Mouse (Mus musculus): ENCODE results near the gene Sarnp. TPM values are rescaled to one million over a fixed set of nuclear protein-coding genes. Genes with fewer than 3 reads are reported as not detected.

The Sarnp gene
- polyA plus RNA-seq, 1 experiment = 79.6 TPM

DNA sequence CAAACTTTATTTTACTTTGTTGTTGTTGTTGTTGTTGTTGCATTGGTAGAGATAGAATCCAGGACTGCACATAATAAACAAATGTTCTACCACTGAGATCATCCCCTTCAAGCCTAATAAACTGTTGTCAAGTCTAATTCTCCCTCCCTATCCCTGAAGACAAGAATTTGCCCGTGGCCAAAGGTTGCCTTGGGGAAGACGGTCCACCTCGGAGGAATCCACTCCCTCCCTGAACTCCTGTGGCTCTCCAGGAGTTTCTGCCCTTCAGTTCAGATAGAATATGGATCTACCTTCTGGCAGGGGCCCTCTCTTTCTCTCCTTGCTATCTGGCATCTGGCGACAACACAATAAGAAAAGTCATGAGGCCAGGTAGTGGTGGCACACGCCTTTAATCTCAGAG, 87.7 kb downstream of the Sarnp start:
- no peak for TF ChIP-seq CTCF (IDR thresholded peaks at IDR 0.05; ENCODE audit: borderline replicate concordance, extremely low read depth, insufficient read depth, insufficient read length)
- no peak for TF ChIP-seq POLR2A (IDR thresholded peaks at IDR 0.05; ENCODE audit: borderline replicate concordance, extremely low read depth, insufficient read depth, insufficient read length, poor library complexity, severe bottlenecking)
- DNase-seq (ENCODE audit: low read depth) = no peak

DNA sequence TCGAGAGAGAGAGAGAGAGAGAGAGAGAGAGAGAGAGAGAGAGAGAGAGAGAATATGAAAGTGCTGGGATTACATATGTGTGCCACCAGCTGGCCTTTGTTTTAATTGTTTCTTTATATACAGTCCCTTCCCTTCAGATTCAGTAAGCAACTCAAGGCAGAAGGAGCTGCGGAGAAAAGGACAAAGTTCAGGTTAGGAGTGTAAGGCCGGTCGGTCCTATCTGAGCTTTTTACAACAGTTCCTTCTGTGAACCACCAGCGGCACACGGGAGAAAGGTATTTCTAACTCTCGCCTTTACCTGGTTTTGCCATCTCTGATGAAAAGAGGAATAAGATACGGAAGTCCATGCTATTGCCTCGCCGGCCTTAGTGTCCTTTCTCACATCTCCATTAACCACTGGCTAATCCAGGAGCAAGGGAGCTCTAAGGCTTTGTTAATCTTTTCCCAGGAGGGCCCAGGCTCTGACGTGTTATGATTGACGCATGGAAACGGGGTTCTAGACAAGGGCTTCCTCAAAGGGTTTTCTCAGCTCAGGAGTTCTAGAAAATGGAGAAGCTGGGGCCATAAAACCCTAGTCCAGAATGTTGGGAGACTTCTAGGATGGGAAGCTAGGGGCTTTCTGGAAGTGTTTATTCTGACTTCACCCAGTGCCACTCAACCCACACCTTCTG, 91.8 kb downstream of the Sarnp start:
- DNase-seq (ENCODE audit: low read depth) = no peak
- TF ChIP-seq POLR2A (IDR thresholded peaks at IDR 0.05; ENCODE audit: borderline replicate concordance, extremely low read depth, insufficient read depth, insufficient read length, poor library complexity, severe bottlenecking) = no peak
- no peak for TF ChIP-seq CTCF (IDR thresholded peaks at IDR 0.05; ENCODE audit: borderline replicate concordance, extremely low read depth, insufficient read depth, insufficient read length)

DNA sequence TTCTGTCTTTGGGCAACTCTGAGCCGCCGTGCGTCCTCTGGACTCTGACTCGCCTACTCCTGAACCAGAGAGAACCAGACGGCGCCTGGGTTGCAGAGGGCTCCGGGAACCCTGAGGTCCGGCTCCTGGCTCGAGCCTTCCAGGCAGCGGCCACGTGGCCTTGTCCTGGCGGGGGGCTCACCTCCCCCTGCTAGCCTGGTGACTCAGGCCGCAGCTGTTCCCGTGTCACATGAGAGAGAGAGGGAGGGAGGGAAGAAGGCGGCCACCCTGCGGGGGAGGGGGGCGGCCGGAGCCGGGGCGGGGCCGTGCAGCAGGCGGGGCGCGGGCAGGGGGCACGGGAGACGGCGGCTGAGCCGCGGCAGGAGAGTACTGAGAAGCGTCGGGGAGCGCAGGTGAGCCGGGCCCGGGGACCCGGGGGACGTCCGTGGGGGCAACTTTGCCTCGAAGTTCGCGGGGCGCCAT, 92.5 kb downstream of the Sarnp start:
- TF ChIP-seq POLR2A (IDR thresholded peaks at IDR 0.05; ENCODE audit: borderline replicate concordance, extremely low read depth, insufficient read depth, insufficient read length, poor library complexity, severe bottlenecking) = 0 out of 2 replicates have a peak, but pooled peaks have one; percentile 33
- no peak for TF ChIP-seq CTCF (IDR thresholded peaks at IDR 0.05; ENCODE audit: borderline replicate concordance, extremely low read depth, insufficient read depth, insufficient read length)
- peak; percentile 88 for DNase-seq (ENCODE audit: low read depth)

DNA sequence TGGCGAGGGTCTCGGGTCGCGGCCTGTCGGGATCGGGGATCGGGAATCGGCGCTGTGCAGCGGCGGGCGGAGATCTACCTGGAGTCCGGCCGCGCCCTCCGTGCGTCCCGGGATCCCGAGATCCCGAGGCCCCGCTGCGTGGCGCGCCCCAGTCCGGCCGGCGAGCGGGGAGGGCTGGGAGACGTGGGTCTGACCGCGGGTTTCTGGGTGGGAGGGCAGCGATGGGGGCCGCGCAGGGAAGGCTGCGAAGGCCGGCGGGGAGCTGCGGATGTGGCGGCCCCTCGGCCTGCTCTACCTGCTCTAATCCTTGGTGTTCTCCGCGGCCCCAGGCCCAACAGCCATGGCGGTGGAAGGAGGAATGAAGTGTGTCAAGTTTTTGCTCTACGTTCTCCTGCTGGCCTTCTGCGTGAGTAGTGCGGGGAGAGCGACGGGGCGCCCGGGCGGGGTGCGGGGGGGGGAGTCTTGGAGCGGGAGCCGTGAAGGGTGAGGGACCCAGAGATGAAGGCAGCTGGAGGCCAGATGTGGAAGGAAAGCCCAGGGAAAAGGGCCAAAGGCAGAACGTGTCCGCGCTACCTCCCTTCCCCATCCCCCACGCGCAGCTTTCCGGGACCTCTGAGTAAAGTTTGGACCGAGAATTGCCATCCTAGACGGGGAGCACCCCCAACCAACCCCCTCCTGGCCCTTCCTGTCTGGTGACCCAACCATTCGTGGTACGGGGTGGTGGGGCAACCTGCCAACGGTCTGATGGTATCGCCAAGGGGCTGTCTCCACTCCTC, 93.1 kb downstream of the Sarnp start:
- DNase-seq (ENCODE audit: low read depth) = peak; percentile 66
- TF ChIP-seq POLR2A (IDR thresholded peaks at IDR 0.05; ENCODE audit: borderline replicate concordance, extremely low read depth, insufficient read depth, insufficient read length, poor library complexity, severe bottlenecking) = 0 out of 2 replicates have a peak, but pooled peaks have one; percentile 2
- TF ChIP-seq CTCF (IDR thresholded peaks at IDR 0.05; ENCODE audit: borderline replicate concordance, extremely low read depth, insufficient read depth, insufficient read length) = no peak

DNA sequence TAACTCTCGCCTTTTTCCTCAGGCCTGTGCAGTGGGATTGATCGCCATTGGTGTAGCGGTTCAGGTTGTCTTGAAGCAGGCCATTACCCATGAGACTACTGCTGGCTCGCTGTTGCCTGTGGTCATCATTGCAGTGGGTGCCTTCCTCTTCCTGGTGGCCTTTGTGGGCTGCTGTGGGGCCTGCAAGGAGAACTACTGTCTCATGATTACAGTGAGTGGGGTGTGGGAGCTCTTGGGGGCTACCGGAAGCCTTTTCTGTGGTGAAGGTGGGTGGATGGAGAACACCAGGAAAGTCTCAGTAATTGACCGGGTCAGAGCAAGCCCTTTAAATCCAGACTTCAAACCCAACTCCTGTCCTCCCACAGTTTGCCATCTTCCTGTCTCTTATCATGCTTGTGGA, 94.3 kb downstream of the Sarnp start:
- TF ChIP-seq POLR2A (IDR thresholded peaks at IDR 0.05; ENCODE audit: borderline replicate concordance, extremely low read depth, insufficient read depth, insufficient read length, poor library complexity, severe bottlenecking) = no peak
- no peak for TF ChIP-seq CTCF (IDR thresholded peaks at IDR 0.05; ENCODE audit: borderline replicate concordance, extremely low read depth, insufficient read depth, insufficient read length)
- no peak for DNase-seq (ENCODE audit: low read depth)

DNA sequence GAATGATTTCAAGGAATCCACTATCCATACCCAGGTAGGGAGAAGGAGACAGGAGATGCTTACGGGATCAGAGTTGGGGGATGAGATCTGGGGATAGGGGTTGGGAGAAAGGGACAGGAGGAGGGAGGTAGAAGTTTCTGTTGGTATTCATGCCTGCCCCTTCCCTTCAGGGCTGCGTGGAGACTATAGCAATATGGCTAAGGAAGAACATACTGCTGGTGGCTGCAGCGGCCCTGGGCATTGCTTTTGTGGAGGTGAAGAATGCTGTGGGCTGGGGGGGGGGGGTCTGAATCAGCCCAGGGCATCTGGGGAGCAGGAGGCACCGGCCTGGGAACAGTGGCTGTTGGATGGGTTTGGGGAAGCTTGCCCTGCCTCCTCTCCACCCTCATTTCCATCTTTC, 95.1 kb downstream of the Sarnp start:
- TF ChIP-seq POLR2A (IDR thresholded peaks at IDR 0.05; ENCODE audit: borderline replicate concordance, extremely low read depth, insufficient read depth, insufficient read length, poor library complexity, severe bottlenecking) = no peak
- TF ChIP-seq CTCF (IDR thresholded peaks at IDR 0.05; ENCODE audit: borderline replicate concordance, extremely low read depth, insufficient read depth, insufficient read length) = no peak
- DNase-seq (ENCODE audit: low read depth) = no peak

DNA sequence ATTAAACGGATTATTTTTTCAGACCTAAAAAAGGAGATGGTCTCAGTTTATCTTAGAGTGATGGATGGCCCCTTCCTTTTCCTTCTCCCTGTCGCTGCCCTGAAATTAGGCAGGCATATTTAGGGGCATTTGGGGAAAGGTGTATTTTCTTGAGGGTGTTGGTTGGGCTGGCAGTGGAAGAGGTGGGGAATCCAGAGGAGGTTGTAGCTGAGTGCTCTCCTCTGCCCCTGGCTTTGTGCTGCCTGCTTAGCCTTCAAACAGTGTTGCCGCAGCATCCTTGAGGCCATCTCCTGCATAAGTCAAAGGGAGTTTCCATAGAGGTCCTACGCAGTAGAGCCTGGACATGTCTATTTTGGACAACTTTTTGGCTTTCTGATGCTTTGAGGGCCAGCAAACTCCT, 95.7 kb downstream of the Sarnp start:
- no peak for DNase-seq (ENCODE audit: low read depth)
- no peak for TF ChIP-seq CTCF (IDR thresholded peaks at IDR 0.05; ENCODE audit: borderline replicate concordance, extremely low read depth, insufficient read depth, insufficient read length)
- TF ChIP-seq POLR2A (IDR thresholded peaks at IDR 0.05; ENCODE audit: borderline replicate concordance, extremely low read depth, insufficient read depth, insufficient read length, poor library complexity, severe bottlenecking) = no peak

DNA sequence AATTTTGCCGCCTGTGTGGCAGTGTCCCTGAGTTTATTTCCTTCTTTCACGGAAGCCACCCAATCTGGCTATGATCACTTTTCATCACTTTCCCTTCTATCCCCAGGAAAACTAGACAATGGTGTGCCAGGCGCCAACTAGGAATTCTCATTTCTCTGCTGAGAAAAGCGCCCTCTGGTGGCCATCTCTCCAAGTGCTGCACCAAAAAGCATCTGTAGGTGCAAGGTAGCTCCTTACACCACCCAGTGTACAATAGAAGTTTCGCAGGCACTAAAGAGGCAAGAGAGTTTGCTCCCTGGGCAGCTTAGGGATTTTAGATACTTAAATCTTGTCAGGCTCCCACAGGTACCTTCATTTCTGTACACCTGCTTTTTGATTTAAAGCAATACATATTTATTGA, 96.1 kb downstream of the Sarnp start:
- TF ChIP-seq POLR2A (IDR thresholded peaks at IDR 0.05; ENCODE audit: borderline replicate concordance, extremely low read depth, insufficient read depth, insufficient read length, poor library complexity, severe bottlenecking) (no peak), CTCF (IDR thresholded peaks at IDR 0.05; ENCODE audit: borderline replicate concordance, extremely low read depth, insufficient read depth, insufficient read length) (peak; percentile 98)
- peak; percentile 95 for DNase-seq (ENCODE audit: low read depth)

DNA sequence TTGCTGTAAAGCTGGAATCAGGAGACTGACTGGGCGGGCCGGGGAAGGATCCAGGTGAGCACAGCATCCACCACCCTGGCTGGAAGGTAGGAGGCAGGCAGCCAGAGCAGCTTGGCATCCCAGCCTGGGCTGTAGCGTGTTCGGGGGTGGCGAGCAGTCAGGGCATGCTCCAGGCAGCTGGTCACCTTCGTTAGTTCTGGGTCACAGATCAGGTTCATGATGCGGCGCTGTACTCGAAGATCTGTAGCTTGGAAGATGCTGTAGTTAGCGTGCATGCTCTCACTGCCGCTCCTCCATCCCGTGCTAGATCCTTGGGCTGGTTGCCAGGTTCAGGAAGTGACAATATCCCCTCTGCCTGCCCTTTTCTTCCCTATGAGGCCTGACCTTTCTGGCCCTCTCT, 96.6 kb downstream of the Sarnp start:
- DNase-seq (ENCODE audit: low read depth) = no peak
- TF ChIP-seq CTCF (IDR thresholded peaks at IDR 0.05; ENCODE audit: borderline replicate concordance, extremely low read depth, insufficient read depth, insufficient read length) (no peak), POLR2A (IDR thresholded peaks at IDR 0.05; ENCODE audit: borderline replicate concordance, extremely low read depth, insufficient read depth, insufficient read length, poor library complexity, severe bottlenecking) (no peak)

DNA sequence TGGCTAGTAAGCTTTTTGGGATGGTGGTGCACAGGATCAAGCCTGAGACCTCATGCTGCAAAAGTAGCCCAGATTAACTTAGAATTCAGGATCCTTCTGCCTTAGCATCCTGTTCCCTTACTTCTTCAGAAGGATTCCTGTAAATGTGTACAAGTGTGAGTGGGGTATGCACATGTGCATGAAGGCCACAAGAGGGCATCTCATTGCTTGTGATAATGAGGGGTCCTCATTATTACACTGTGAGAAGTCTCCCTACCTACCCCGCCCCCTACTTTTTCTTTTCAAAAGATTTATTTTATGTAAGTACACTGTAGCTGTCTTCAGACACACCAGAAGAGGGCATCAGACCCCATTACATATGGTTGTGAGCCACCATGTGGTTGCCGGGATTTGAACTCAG, 98.4 kb downstream of the Sarnp start:
- no peak for DNase-seq (ENCODE audit: low read depth)
- no peak for TF ChIP-seq CTCF (IDR thresholded peaks at IDR 0.05; ENCODE audit: borderline replicate concordance, extremely low read depth, insufficient read depth, insufficient read length)
- TF ChIP-seq POLR2A (IDR thresholded peaks at IDR 0.05; ENCODE audit: borderline replicate concordance, extremely low read depth, insufficient read depth, insufficient read length, poor library complexity, severe bottlenecking) = no peak

DNA sequence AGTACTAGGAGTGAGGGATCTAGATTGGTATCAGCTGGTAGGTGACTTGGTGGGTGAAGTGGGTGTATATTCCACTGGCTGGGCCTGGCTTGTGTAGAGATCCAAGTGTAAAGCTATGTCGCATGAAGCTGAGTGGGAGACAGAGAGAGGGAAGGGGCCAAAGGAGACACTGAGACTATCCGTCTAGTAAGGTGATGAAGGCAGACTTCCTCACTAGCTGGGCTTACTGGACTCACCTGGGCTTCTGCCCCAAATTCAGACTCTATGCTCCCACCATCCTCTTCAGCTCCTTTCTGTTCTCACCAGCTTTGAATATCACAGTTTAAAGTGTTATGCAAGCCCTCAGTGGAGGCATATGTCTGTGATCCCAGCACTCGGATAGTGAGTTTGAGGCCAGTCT, 99.5 kb downstream of the Sarnp start:
- TF ChIP-seq POLR2A (IDR thresholded peaks at IDR 0.05; ENCODE audit: borderline replicate concordance, extremely low read depth, insufficient read depth, insufficient read length, poor library complexity, severe bottlenecking) (no peak), CTCF (IDR thresholded peaks at IDR 0.05; ENCODE audit: borderline replicate concordance, extremely low read depth, insufficient read depth, insufficient read length) (no peak)
- DNase-seq (ENCODE audit: low read depth) = no peak
